Mouse (Mus musculus): ENCODE results near the gene Il17ra. TPM values are rescaled to one million over a fixed set of nuclear protein-coding genes. Genes with fewer than 3 reads are reported as not detected.

The Il17ra gene
- total RNA-seq (2014; rRNA removed), result 3.6 and 6.5 TPM in 2 replicates
- 13.2 and 20.7 TPM in 2 replicates for polyA plus RNA-seq (2012; rRNA removed)

- Histone ChIP-seq H3K27ac (replicated peaks; ENCODE audit: insufficient read depth, low read depth, low read length) (peak within 1 kb of the TSS; percentile 38), H3K79me2 (ENCODE audit: control insufficient read depth, insufficient read depth, low read length) (peaks cover 18% of the 10 kb centered on the region), H3K9ac (ENCODE audit: low read depth, low read length) (peak within 1 kb of the TSS; percentile 89), H3K36me3 (ENCODE audit: control insufficient read depth, insufficient read depth, low read length) (no peaks in the 10 kb centered on the region), H3K4me3 (ENCODE audit: insufficient read depth, low read depth, low read length) (peak within 1 kb of the TSS; percentile 87), H3K4me1 (ENCODE audit: control insufficient read depth, insufficient read depth, low read length) (peaks cover 8% of the 10 kb centered on the region), H3K27me3 (ENCODE audit: control insufficient read depth, insufficient read depth, low read length) (no peaks in the 10 kb centered on the region)
- DNase-seq (ENCODE audit: extremely low read depth, low read depth, low spot score), result peak; percentile 56
- peak; percentile 67; the same call in 1 of the 2 replicates for TF ChIP-seq POLR2A (IDR thresholded peaks at IDR 0.05; ENCODE audit: extremely low read depth, insufficient read depth, low read length)
- TF ChIP-seq CTCF (IDR thresholded peaks at IDR 0.05; ENCODE audit: low read depth, low read length), result no peak
- under 1% methylated on average over 89 of the region's 90 CpGs for WGBS
These were observed at the start of gene Il17ra for GRCm38 (mm10) chr6:120463086-120463871. Il17ra (plus strand) TSS chr6:120463247.

DNA sequence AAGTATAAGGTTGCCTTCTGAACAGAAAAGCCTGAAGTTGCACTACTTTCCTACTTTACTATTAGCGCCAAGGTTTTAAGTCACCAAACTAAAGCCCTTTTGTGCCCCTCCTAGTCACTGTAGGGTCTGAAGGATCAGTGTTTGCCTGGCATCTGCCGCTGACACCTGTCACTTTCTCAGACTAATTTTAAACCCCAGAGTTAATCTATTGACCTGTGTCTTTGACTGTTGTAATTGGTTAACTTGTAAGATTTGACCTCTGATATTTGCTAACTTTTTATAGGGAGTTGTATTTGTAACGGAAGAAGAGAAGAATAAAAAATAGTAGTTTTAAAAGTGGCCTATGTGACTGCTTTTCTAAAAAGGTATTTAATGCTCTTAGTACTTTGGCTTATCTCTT, 24.9 kb upstream of the Il17ra start:
- Histone ChIP-seq H3K4me1 (ENCODE audit: control insufficient read depth, insufficient read depth, low read length) (peaks cover 12% of the 10 kb centered on the region), H3K79me2 (ENCODE audit: control insufficient read depth, insufficient read depth, low read length) (no peaks in the 10 kb centered on the region; the same call in 1 of the 2 replicates), H3K9ac (ENCODE audit: low read depth, low read length) (no peak overlapping the region), H3K27me3 (ENCODE audit: control insufficient read depth, insufficient read depth, low read length) (no peaks in the 10 kb centered on the region), H3K27ac (replicated peaks; ENCODE audit: insufficient read depth, low read depth, low read length) (no peak overlapping the region), H3K36me3 (ENCODE audit: control insufficient read depth, insufficient read depth, low read length) (peaks cover 39% of the 10 kb centered on the region), H3K4me3 (ENCODE audit: insufficient read depth, low read depth, low read length) (no peak overlapping the region)
- WGBS, result 37% methylated on average over 3 of the region's 3 CpGs
- peak; percentile 71 for DNase-seq (ENCODE audit: extremely low read depth, low read depth, low spot score)
- no peak for TF ChIP-seq CTCF (IDR thresholded peaks at IDR 0.05; ENCODE audit: low read depth, low read length)

DNA sequence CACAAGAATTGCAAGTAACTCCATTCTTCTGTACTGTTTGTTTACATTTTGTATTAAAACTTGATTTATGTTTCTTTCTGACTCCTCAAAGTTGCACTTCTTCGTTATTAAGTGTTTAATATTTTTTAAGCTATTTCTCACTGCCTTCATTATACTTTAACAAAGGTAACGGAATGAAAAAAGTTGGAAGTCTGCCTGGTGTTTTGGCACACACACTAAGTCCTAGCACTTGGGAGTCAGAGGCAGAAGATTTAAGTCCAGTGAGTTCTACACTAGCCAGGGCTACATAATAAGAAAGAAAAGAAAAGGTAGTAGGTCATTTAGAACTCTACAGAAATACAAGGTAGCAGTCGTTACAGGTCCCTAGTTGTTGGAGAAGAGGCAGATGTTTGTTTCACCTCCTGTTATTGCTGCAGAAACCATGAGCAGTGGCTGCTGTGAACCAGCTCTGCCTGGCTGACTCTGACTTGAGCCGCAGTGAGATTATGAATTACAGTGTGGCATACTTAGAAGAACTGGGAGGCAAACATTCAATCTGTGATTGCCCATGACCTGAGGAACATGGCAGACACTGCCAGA, 20.8 kb upstream of the Il17ra start:
- Histone ChIP-seq H3K27me3 (ENCODE audit: control insufficient read depth, insufficient read depth, low read length) (no peaks in the 10 kb centered on the region), H3K4me3 (ENCODE audit: insufficient read depth, low read depth, low read length) (no peak overlapping the region), H3K4me1 (ENCODE audit: control insufficient read depth, insufficient read depth, low read length) (peaks cover 16% of the 10 kb centered on the region), H3K36me3 (ENCODE audit: control insufficient read depth, insufficient read depth, low read length) (peaks cover 26% of the 10 kb centered on the region), H3K9ac (ENCODE audit: low read depth, low read length) (no peak overlapping the region), H3K79me2 (ENCODE audit: control insufficient read depth, insufficient read depth, low read length) (no peaks in the 10 kb centered on the region; the same call in 1 of the 2 replicates), H3K27ac (replicated peaks; ENCODE audit: insufficient read depth, low read depth, low read length) (peak overlapping the region; percentile 78)
- 23% methylated on average over 4 of the region's 4 CpGs for WGBS
- DNase-seq (ENCODE audit: extremely low read depth, low read depth, low spot score), result peak; percentile 79
- TF ChIP-seq POLR2A (IDR thresholded peaks at IDR 0.05; ENCODE audit: extremely low read depth, insufficient read depth, low read length) (no peak), CTCF (IDR thresholded peaks at IDR 0.05; ENCODE audit: low read depth, low read length) (no peak)

DNA sequence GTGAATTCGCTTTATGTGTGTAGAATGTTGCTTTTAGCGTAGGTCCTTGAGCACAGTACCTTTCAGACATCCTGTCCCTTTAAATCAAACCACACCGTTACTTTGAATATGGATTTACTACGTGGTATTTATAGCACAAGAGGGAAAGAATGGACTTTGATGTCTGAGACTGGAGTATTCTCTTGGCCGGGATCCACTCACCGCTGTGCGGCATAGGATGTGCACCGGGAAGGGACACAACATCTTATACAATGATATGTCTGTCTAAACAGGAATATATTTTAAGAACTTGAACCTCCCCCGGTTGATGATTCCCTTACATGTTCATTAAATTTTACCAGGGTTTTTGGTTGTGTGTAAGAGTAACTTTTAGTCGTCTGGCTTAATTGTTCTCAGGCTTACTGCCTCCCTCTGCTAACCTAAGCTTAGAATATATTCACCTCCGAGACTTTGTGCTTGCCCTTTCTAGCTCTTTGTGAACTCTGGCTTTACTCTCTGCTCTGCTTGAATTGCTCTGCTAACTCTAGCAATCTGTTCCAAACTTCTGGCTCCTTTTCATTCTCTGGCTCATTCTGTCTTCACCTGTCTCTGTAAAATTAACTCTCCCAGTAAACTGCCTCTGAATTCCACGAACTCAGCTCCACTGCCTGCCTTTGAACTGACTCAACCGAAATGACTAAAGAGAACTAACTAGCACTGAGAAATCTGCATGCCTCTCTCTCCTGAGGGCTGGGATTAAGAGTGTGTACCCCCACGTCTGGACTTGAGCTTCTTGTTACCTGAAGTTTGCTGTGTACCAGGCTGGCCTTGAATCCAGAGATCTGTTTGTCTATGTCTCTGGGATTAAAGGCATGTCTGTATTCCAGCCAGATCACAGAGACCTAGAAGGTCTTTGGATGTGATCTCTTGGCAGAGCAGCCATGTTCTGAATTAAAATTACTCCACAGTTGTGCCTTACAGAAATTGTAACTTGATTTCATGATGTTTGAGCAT, 19.4 kb upstream of the Il17ra start:
- TF ChIP-seq POLR2A (IDR thresholded peaks at IDR 0.05; ENCODE audit: extremely low read depth, insufficient read depth, low read length) (no peak), CTCF (IDR thresholded peaks at IDR 0.05; ENCODE audit: low read depth, low read length) (no peak)
- 34% methylated on average over 14 of the region's 14 CpGs for WGBS
- DNase-seq (ENCODE audit: extremely low read depth, low read depth, low spot score), result peak; percentile 57
- no peak overlapping the region for H3K4me3 ChIP-seq (ENCODE audit: insufficient read depth, low read depth, low read length)
- H3K9ac ChIP-seq (ENCODE audit: low read depth, low read length), result no peak overlapping the region
- no peaks in the 10 kb centered on the region for H3K27me3 ChIP-seq (ENCODE audit: control insufficient read depth, insufficient read depth, low read length)
- H3K79me2 ChIP-seq (ENCODE audit: control insufficient read depth, insufficient read depth, low read length), result no peaks in the 10 kb centered on the region; the same call in 1 of the 2 replicates
- H3K27ac ChIP-seq (replicated peaks; ENCODE audit: insufficient read depth, low read depth, low read length), result peak overlapping the region; percentile 71
- peaks cover 21% of the 10 kb centered on the region for H3K36me3 ChIP-seq (ENCODE audit: control insufficient read depth, insufficient read depth, low read length)
- H3K4me1 ChIP-seq (ENCODE audit: control insufficient read depth, insufficient read depth, low read length), result peaks cover 13% of the 10 kb centered on the region

- WGBS, result 92% methylated on average over 3 of the region's 3 CpGs
- no peak overlapping the region for H3K9ac ChIP-seq (ENCODE audit: low read depth, low read length)
- no peak overlapping the region for H3K27ac ChIP-seq (replicated peaks; ENCODE audit: insufficient read depth, low read depth, low read length)
- TF ChIP-seq POLR2A (IDR thresholded peaks at IDR 0.05; ENCODE audit: extremely low read depth, insufficient read depth, low read length) (no peak), CTCF (IDR thresholded peaks at IDR 0.05; ENCODE audit: low read depth, low read length) (no peak)
- no peaks in the 10 kb centered on the region for H3K36me3 ChIP-seq (ENCODE audit: control insufficient read depth, insufficient read depth, low read length)
- H3K27me3 ChIP-seq (ENCODE audit: control insufficient read depth, insufficient read depth, low read length), result no peaks in the 10 kb centered on the region
- peaks cover 8% of the 10 kb centered on the region for H3K4me1 ChIP-seq (ENCODE audit: control insufficient read depth, insufficient read depth, low read length)
- no peaks in the 10 kb centered on the region for H3K79me2 ChIP-seq (ENCODE audit: control insufficient read depth, insufficient read depth, low read length)
- DNase-seq (ENCODE audit: extremely low read depth, low read depth, low spot score), result no peak
- no peak overlapping the region for H3K4me3 ChIP-seq (ENCODE audit: insufficient read depth, low read depth, low read length)
These were observed 12.8 kb upstream of the Il17ra start for GRCm38 (mm10) chr6:120450208-120450607.
